Mouse (Mus musculus): ENCODE measurements around the gene Taf12.

DNA sequence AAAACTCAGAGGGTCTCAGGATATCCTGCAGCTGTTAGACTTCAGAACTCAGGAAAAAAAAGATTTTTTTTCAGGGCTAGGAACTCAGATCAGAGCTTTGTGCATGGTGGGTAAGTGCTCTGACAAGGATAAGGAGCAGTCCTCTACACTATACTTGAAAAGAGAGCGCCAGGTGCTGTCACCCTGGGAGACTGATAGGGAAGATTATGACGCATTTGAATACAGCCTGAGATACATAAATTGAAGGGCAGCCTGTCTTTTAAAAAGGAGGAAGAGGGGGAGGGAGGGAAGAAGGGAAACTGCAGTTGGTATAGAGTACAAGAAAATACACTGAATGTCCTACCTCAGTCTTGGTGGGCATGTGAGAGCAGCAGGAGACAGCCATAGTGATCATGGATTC, 20.6 kb upstream of the Taf12 start:
- TF ChIP-seq POLR2A (IDR thresholded peaks at IDR 0.05; ENCODE audit: insufficient read depth, low read depth, low read length), result no peak
- TF ChIP-seq CTCF (IDR thresholded peaks at IDR 0.05; ENCODE audit: insufficient read depth, low read depth, low read length), result no peak
